Mouse (Mus musculus) gastrocnemius, postnatal 10 days (tissue): Measurements from ENCODE around the gene Mea1. TPM values are rescaled to one million over a fixed set of nuclear protein-coding genes. Genes with fewer than 3 reads are reported as not detected.

Source experiments
- total RNA-seq, 2 experiments: library from RNA; stranded (reverse); gene quantifications; 2 replicates each; pipeline ENCODE4 v1.2.3; 2021

Gene Mea1
- total RNA-seq, 2 experiments from 2014 or later: 70.0 to 81.0 TPM

Other genes with a start within 250 kb of the Mea1 start
- 1 to 10 TPM; 1.9 to 2.0 TPM for gene Crip3, start 249.9 kb upstream of the Mea1 start, total RNA-seq
- gene Slc22a7, start 240.3 kb upstream of the Mea1 start, total RNA-seq: under 1 TPM in 1 of 2 experiments, not detected in 1; 0.36 TPM
- gene Ttbk1, start 191.1 kb upstream of the Mea1 start, total RNA-seq: 1 to 10 TPM; 3.9 to 4.5 TPM
- gene Dnph1, start 182.1 kb upstream of the Mea1 start, total RNA-seq: 1 to 10 TPM; 4.9 to 5.2 TPM
- 10 to 100 TPM; 11.3 to 11.5 TPM for gene Cul9, start 132.4 kb upstream of the Mea1 start, total RNA-seq
- 10 to 100 TPM; 66.9 to 75.5 TPM for gene Srf, start 122.6 kb upstream of the Mea1 start, total RNA-seq
- gene Ptk7, start 49.3 kb upstream of the Mea1 start, total RNA-seq: 10 to 100 TPM; 12.6 to 19.3 TPM
- 10 to 100 TPM; 18.7 to 19.5 TPM for gene Klc4, start 32.8 kb upstream of the Mea1 start, total RNA-seq
- 100 to 1,000 TPM; 101 to 117 TPM for gene Mrpl2, start 32.6 kb upstream of the Mea1 start, total RNA-seq
- gene Cul7, start 28.5 kb upstream of the Mea1 start, total RNA-seq: 10 to 100 TPM; 39.8 to 50.5 TPM
- gene Rrp36, start 4.4 kb upstream of the Mea1 start, total RNA-seq: 10 to 100 TPM; 12.8 to 18.2 TPM
- 100 to 1,000 TPM; 183 to 187 TPM for gene Klhdc3, start 2.1 kb downstream of the Mea1 start, total RNA-seq
- 10 to 100 TPM; 37.0 to 40.6 TPM for gene Ppp2r5d, start 26.3 kb downstream of the Mea1 start, total RNA-seq
- gene Pex6, start 32.7 kb downstream of the Mea1 start, total RNA-seq: 10 to 100 TPM; 10.7 to 13.3 TPM
- under 1 TPM; 0.38 to 0.68 TPM for gene Gnmt, start 50.4 kb downstream of the Mea1 start, total RNA-seq
- gene Cnpy3, start 73.4 kb downstream of the Mea1 start, total RNA-seq: 10 to 100 TPM; 18.8 to 20.5 TPM
- gene Ptcra, start 84.9 kb downstream of the Mea1 start, total RNA-seq: under 1 TPM in 1 of 2 experiments, not detected in 1; 0.19 TPM
- gene 2310039H08Rik, start 93.8 kb downstream of the Mea1 start, total RNA-seq: 10 to 100 TPM; 45.1 to 47.5 TPM
- 10 to 100 TPM; 59.4 to 70.8 TPM for gene Rpl7l1, start 103.9 kb downstream of the Mea1 start, total RNA-seq
- 10 to 100 TPM in 1 of 2 experiments, 1 to 10 TPM in 1; 8.7 to 15.1 TPM for gene Bicral, start 179.7 kb downstream of the Mea1 start, total RNA-seq
- gene Tbcc, start 211.9 kb downstream of the Mea1 start, total RNA-seq: 10 to 100 TPM; 15.4 to 17.7 TPM
- gene Prph2, start 231.7 kb downstream of the Mea1 start, total RNA-seq: not detected